Mouse (Mus musculus): ENCODE measurements at regions not wholly inside any gene's neighbourhood (a gene's known extent, or its start where the extent isn't known, plus 50 kb on each side); places are given as distances from the start of the nearest gene placed in this dataset.

GRCm38 (mm10) chr12:27513253-27513652 is 170.9 kb upstream of the Sox11 start:
- Histone ChIP-seq H3K9ac (ENCODE audit: low read depth, low read length) (no peak overlapping the region), H3K4me1 (replicated peaks; ENCODE audit: insufficient read depth, low read length) (no peaks in the 10 kb centered on the region), H3K36me3 (ENCODE audit: insufficient read depth, low read length) (no peaks in the 10 kb centered on the region), H3K27ac (no peak overlapping the region), H3K4me2 (ENCODE audit: low read length) (no peak overlapping the region), H3K4me3 (replicated peaks; ENCODE audit: low read depth, low read length) (no peak overlapping the region), H3K9me3 (replicated peaks; ENCODE audit: low read length) (no peaks in the 10 kb centered on the region), H3K27me3 (ENCODE audit: insufficient read depth, low read length) (no peaks in the 10 kb centered on the region)
- ATAC-seq (replicated peaks; ENCODE audit: low FRiP score, low read depth) (no peak), DNase-seq (ENCODE audit: low spot score) (no peak)
- WGBS, result 61% methylated on average over 3 of the region's 3 CpGs
- no peak for TF ChIP-seq CTCF (IDR thresholded peaks at IDR 0.05; ENCODE audit: low read depth)

GRCm38 (mm10) chr12:27508226-27508560 is 165.8 kb upstream of the Sox11 start:
- Histone ChIP-seq H3K9me3 (replicated peaks; ENCODE audit: low read length) (no peaks in the 10 kb centered on the region), H3K27ac (peak overlapping the region; percentile 48; the same call in 1 of the 2 replicates), H3K4me3 (replicated peaks; ENCODE audit: low read depth, low read length) (no peak overlapping the region), H3K4me1 (replicated peaks; ENCODE audit: insufficient read depth, low read length) (no peaks in the 10 kb centered on the region), H3K36me3 (ENCODE audit: insufficient read depth, low read length) (no peaks in the 10 kb centered on the region), H3K27me3 (ENCODE audit: insufficient read depth, low read length) (no peaks in the 10 kb centered on the region), H3K9ac (ENCODE audit: low read depth, low read length) (no peak overlapping the region), H3K4me2 (ENCODE audit: low read length) (no peak overlapping the region)
- no peak for DNase-seq (ENCODE audit: low spot score)
- TF ChIP-seq CTCF (IDR thresholded peaks at IDR 0.05; ENCODE audit: low read depth), result no peak
- peak; percentile 57; the same call in 1 of the 2 replicates for ATAC-seq (replicated peaks; ENCODE audit: low FRiP score, low read depth)

- H3K27me3 ChIP-seq (ENCODE audit: insufficient read depth, low read length), result no peaks in the 10 kb centered on the region
- DNase-seq (ENCODE audit: low spot score), result peak; percentile 60
- H3K9ac ChIP-seq (ENCODE audit: low read depth, low read length), result no peak overlapping the region
- H3K9me3 ChIP-seq (replicated peaks; ENCODE audit: low read length), result no peaks in the 10 kb centered on the region
- H3K27ac ChIP-seq, result peak overlapping the region; percentile 48; the same call in 1 of the 2 replicates
- no peak overlapping the region for H3K4me3 ChIP-seq (replicated peaks; ENCODE audit: low read depth, low read length)
- WGBS, result 43% methylated on average over 5 of the region's 5 CpGs
- H3K36me3 ChIP-seq (ENCODE audit: insufficient read depth, low read length), result no peaks in the 10 kb centered on the region
- no peak overlapping the region for H3K4me2 ChIP-seq (ENCODE audit: low read length)
- ATAC-seq (replicated peaks; ENCODE audit: low FRiP score, low read depth), result peak; percentile 89
- no peaks in the 10 kb centered on the region for H3K4me1 ChIP-seq (replicated peaks; ENCODE audit: insufficient read depth, low read length)
- TF ChIP-seq CTCF (IDR thresholded peaks at IDR 0.05; ENCODE audit: low read depth), result no peak
These were observed 165.3 kb upstream of the Sox11 start for GRCm38 (mm10) chr12:27507523-27508225.

- no peaks in the 10 kb centered on the region for H3K27me3 ChIP-seq (ENCODE audit: insufficient read depth, low read length)
- ATAC-seq (replicated peaks; ENCODE audit: low FRiP score, low read depth), result no peak
- no peak overlapping the region for H3K4me2 ChIP-seq (ENCODE audit: low read length)
- peak; percentile 46 for TF ChIP-seq CTCF (IDR thresholded peaks at IDR 0.05; ENCODE audit: low read depth)
- WGBS, result 31% methylated on average over 6 of the region's 6 CpGs
- no peaks in the 10 kb centered on the region for H3K9me3 ChIP-seq (replicated peaks; ENCODE audit: low read length)
- DNase-seq (ENCODE audit: low spot score), result peak; percentile 40
- no peak overlapping the region for H3K27ac ChIP-seq
- no peak overlapping the region for H3K9ac ChIP-seq (ENCODE audit: low read depth, low read length)
- no peaks in the 10 kb centered on the region for H3K4me1 ChIP-seq (replicated peaks; ENCODE audit: insufficient read depth, low read length)
- no peak overlapping the region for H3K4me3 ChIP-seq (replicated peaks; ENCODE audit: low read depth, low read length)
- H3K36me3 ChIP-seq (ENCODE audit: insufficient read depth, low read length), result no peaks in the 10 kb centered on the region
These were observed 160.5 kb upstream of the Sox11 start for GRCm38 (mm10) chr12:27502716-27503486.

- TF ChIP-seq CTCF (IDR thresholded peaks at IDR 0.05; ENCODE audit: low read depth), result no peak
- no peaks in the 10 kb centered on the region for H3K4me1 ChIP-seq (replicated peaks; ENCODE audit: insufficient read depth, low read length)
- H3K9me3 ChIP-seq (replicated peaks; ENCODE audit: low read length), result no peaks in the 10 kb centered on the region
- H3K27ac ChIP-seq, result no peak overlapping the region
- no peak for ATAC-seq (replicated peaks; ENCODE audit: low FRiP score, low read depth)
- no peak overlapping the region for H3K4me2 ChIP-seq (ENCODE audit: low read length)
- no peaks in the 10 kb centered on the region for H3K27me3 ChIP-seq (ENCODE audit: insufficient read depth, low read length)
- H3K4me3 ChIP-seq (replicated peaks; ENCODE audit: low read depth, low read length), result no peak overlapping the region
- WGBS, result 18% methylated on average over 5 of the region's 5 CpGs
- no peak overlapping the region for H3K9ac ChIP-seq (ENCODE audit: low read depth, low read length)
- DNase-seq (ENCODE audit: low spot score), result peak; percentile 70
- no peaks in the 10 kb centered on the region for H3K36me3 ChIP-seq (ENCODE audit: insufficient read depth, low read length)
These were observed 158.1 kb upstream of the Sox11 start for GRCm38 (mm10) chr12:27500516-27500915.

- H3K36me3 ChIP-seq (ENCODE audit: insufficient read depth, low read length), result no peaks in the 10 kb centered on the region
- 35% methylated on average over 2 of the region's 2 CpGs for WGBS
- no peak overlapping the region for H3K27ac ChIP-seq
- H3K4me2 ChIP-seq (ENCODE audit: low read length), result no peak overlapping the region
- no peak for ATAC-seq (replicated peaks; ENCODE audit: low FRiP score, low read depth)
- no peaks in the 10 kb centered on the region for H3K27me3 ChIP-seq (ENCODE audit: insufficient read depth, low read length)
- no peaks in the 10 kb centered on the region for H3K4me1 ChIP-seq (replicated peaks; ENCODE audit: insufficient read depth, low read length)
- no peak overlapping the region for H3K4me3 ChIP-seq (replicated peaks; ENCODE audit: low read depth, low read length)
- DNase-seq (ENCODE audit: low spot score), result no peak
- H3K9ac ChIP-seq (ENCODE audit: low read depth, low read length), result no peak overlapping the region
- no peaks in the 10 kb centered on the region for H3K9me3 ChIP-seq (replicated peaks; ENCODE audit: low read length)
- no peak for TF ChIP-seq CTCF (IDR thresholded peaks at IDR 0.05; ENCODE audit: low read depth)
These were observed 156.9 kb upstream of the Sox11 start for GRCm38 (mm10) chr12:27499276-27499675.
